Mouse (Mus musculus): Measurements from ENCODE around the gene Dcst2. TPM values are rescaled to one million over a fixed set of nuclear protein-coding genes. Genes with fewer than 3 reads are reported as not detected.

Gene Dcst2
- polyA plus RNA-seq, 1 experiment from 2014 or later = 2.8 TPM

DNA sequence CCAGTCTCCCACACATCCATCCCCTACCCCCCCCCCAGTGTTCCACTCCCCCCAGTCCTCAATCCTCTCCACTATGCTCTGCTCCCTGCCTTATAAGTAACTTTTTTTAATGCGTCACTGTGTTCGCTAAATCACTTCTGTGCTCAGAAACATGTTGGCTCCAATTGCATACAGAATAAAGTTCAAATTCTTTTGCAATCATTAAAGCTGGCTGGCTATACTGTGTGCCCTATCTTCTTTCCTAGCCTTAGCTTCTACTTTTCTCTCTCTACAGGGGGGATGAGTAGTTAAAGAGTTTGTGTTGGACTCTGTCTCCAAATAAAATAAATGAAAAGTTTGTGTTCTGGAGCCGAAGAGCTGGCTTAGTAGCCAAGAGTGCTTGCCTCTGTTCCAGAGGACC is 47.9 kb downstream of the Dcst2 start:
- Histone ChIP-seq H3K4me2 (ENCODE audit: low read depth, low read length) (no peak overlapping the region), H3K4me3 (ENCODE audit: low read length) (no peak overlapping the region), H3K27me3 (replicated peaks; ENCODE audit: control insufficient read depth, insufficient read depth, low read length) (no peaks in the 10 kb centered on the region), H3K27ac (ENCODE audit: low read length) (no peak overlapping the region), H3K36me3 (ENCODE audit: control insufficient read depth, insufficient read depth, low read length) (peaks cover 15% of the 10 kb centered on the region), H3K9ac (ENCODE audit: low read depth, low read length) (no peak overlapping the region), H3K4me1 (ENCODE audit: control insufficient read depth, insufficient read depth, low read length) (no peaks in the 10 kb centered on the region), H3K9me3 (ENCODE audit: control insufficient read depth, low read length) (no peaks in the 10 kb centered on the region)
- 94% methylated on average over 3 of the region's 3 CpGs for WGBS
- ATAC-seq = no peak

- H3K4me3 ChIP-seq (ENCODE audit: low read length) = peak overlapping the region; percentile 62
- no peaks in the 10 kb centered on the region for H3K9me3 ChIP-seq (ENCODE audit: control insufficient read depth, low read length)
- no peaks in the 10 kb centered on the region for H3K27me3 ChIP-seq (replicated peaks; ENCODE audit: control insufficient read depth, insufficient read depth, low read length)
- peak overlapping the region; percentile 68 for H3K9ac ChIP-seq (ENCODE audit: low read depth, low read length)
- peak overlapping the region; percentile 67 for H3K4me2 ChIP-seq (ENCODE audit: low read depth, low read length)
- 74% methylated on average over 10 of the region's 10 CpGs for WGBS
- peaks cover 20% of the 10 kb centered on the region for H3K36me3 ChIP-seq (ENCODE audit: control insufficient read depth, insufficient read depth, low read length)
- no peak for ATAC-seq
- no peaks in the 10 kb centered on the region for H3K4me1 ChIP-seq (ENCODE audit: control insufficient read depth, insufficient read depth, low read length)
- 0 out of 2 replicates have a peak overlapping the region, but pooled peaks have one; percentile 43 for H3K27ac ChIP-seq (ENCODE audit: low read length)
Observed at GRCm38 (mm10) chr3:89410864-89411263, 49.1 kb downstream of the Dcst2 start.

DNA sequence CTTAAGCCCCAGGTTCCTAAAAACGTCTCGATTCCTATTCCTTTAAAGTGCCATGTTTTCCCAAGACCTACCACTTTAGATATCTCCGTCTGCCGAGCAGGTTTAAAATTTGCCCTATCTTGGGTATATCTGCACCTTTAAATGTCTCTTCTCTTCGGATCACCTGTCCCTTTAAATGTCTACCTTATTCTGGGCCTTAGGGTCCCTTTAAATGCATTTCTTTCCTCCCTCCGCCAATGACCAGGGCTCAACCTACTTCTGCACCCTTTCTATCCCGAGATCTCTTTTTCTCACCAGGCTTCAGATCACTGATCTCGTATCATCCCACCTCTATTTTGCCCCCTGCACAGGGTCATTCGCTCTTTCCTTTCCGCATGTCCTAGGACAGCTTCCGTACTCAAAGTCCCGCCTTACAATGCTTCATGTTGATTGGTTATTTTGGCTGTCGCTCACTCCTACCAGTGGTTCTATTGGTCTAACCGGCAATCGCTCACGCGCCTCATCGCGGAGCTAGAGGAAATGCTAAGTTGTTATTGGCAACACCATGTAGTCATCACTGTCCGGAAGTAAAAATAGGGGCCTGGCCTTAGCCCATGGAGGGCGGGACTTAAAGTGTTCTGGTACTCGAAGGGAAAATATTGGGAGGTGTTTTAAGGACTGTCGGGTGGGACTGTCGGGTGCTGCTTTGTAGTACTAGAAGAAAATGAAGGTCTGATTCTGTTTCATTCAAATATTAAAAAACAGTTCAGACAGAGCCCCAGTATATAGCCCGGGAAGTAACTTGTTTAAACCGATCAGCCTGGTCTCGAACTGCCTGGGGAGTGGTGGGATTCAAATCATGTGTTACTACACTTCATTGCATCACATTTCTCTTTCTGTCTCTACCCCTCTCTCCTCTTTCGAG is 50.0 kb downstream of the Dcst2 start, which contains the start of gene Flad1:
Gene Flad1, minus strand, starts transcription at position 381 of the 904 bp plus-strand sequence.
- Histone ChIP-seq H3K4me1 (ENCODE audit: control insufficient read depth, insufficient read depth, low read length) (peaks cover 2% of the 10 kb centered on the region; the same call in 1 of the 2 replicates), H3K4me2 (ENCODE audit: low read depth, low read length) (peak within 1 kb of the TSS; percentile 67), H3K4me3 (ENCODE audit: low read length) (peak within 1 kb of the TSS; percentile 62), H3K36me3 (ENCODE audit: control insufficient read depth, insufficient read depth, low read length) (peaks cover 24% of the 10 kb centered on the region), H3K9me3 (ENCODE audit: control insufficient read depth, low read length) (no peaks in the 10 kb centered on the region), H3K27ac (ENCODE audit: low read length) (peak within 1 kb of the TSS; percentile 43), H3K9ac (ENCODE audit: low read depth, low read length) (peak within 1 kb of the TSS; percentile 68), H3K27me3 (replicated peaks; ENCODE audit: control insufficient read depth, insufficient read depth, low read length) (no peaks in the 10 kb centered on the region)
- 5% methylated on average over 28 of the region's 28 CpGs for WGBS
- peak; percentile 99 for ATAC-seq

GRCm38 (mm10) chr3:89416158-89416557 is 54.4 kb downstream of the Dcst2 start:
- Histone ChIP-seq H3K9me3 (ENCODE audit: control insufficient read depth, low read length) (no peaks in the 10 kb centered on the region), H3K36me3 (ENCODE audit: control insufficient read depth, insufficient read depth, low read length) (peaks cover 19% of the 10 kb centered on the region), H3K4me2 (ENCODE audit: low read depth, low read length) (no peak overlapping the region), H3K27ac (ENCODE audit: low read length) (no peak overlapping the region), H3K27me3 (replicated peaks; ENCODE audit: control insufficient read depth, insufficient read depth, low read length) (no peaks in the 10 kb centered on the region), H3K4me1 (ENCODE audit: control insufficient read depth, insufficient read depth, low read length) (peaks cover 12% of the 10 kb centered on the region), H3K9ac (ENCODE audit: low read depth, low read length) (no peak overlapping the region), H3K4me3 (ENCODE audit: low read length) (no peak overlapping the region)
- ATAC-seq = no peak
- 97% methylated on average over 8 of the region's 8 CpGs for WGBS

DNA sequence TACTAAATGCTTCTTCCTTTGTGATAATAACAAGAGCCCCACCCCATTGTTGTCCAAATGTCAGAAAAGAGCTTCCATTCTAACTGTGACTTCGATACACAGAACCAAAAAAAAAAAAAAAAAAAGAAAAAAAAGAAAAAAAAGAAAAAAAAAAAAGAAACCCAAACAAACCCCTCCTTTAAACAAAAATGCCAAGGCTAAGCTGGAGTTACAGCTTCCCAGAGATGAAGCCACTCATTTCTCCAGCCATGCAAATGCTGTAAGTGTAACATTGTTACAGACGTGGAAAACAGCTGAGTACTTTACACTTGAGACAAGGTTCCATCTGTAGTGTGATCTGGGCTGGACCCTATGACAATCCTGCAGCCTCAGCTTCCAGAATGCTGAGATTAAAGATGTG is 55.4 kb downstream of the Dcst2 start:
- WGBS = 17% methylated on average over 2 of the region's 2 CpGs
- ATAC-seq = no peak
- peak overlapping the region; percentile 74 for H3K4me2 ChIP-seq (ENCODE audit: low read depth, low read length)
- peak overlapping the region; percentile 60 for H3K4me3 ChIP-seq (ENCODE audit: low read length)
- no peaks in the 10 kb centered on the region for H3K27me3 ChIP-seq (replicated peaks; ENCODE audit: control insufficient read depth, insufficient read depth, low read length)
- peak overlapping the region; percentile 57 for H3K27ac ChIP-seq (ENCODE audit: low read length)
- H3K36me3 ChIP-seq (ENCODE audit: control insufficient read depth, insufficient read depth, low read length) = peaks cover 19% of the 10 kb centered on the region
- H3K9me3 ChIP-seq (ENCODE audit: control insufficient read depth, low read length) = no peaks in the 10 kb centered on the region
- H3K4me1 ChIP-seq (ENCODE audit: control insufficient read depth, insufficient read depth, low read length) = peaks cover 19% of the 10 kb centered on the region
- H3K9ac ChIP-seq (ENCODE audit: low read depth, low read length) = peak overlapping the region; percentile 72

DNA sequence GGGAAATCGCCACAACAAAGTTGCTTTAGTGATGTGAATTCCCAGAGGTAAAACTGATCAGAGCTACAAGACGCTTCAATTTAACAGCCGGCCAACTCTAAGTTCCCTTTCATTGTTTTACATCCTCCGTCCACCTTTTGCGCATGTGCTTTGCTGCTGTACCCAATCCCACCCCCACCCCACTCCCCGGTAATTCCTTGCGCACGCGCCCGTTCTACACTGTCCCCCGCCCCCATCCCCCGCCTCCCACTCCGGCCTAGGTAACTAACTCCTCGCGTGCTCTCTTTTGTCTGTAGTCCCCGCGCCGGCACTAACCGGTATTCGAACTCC is 56.0 kb downstream of the Dcst2 start:
- Histone ChIP-seq H3K27me3 (replicated peaks; ENCODE audit: control insufficient read depth, insufficient read depth, low read length) (no peaks in the 10 kb centered on the region), H3K4me3 (ENCODE audit: low read length) (peak overlapping the region; percentile 60), H3K4me1 (ENCODE audit: control insufficient read depth, insufficient read depth, low read length) (peaks cover 23% of the 10 kb centered on the region), H3K9ac (ENCODE audit: low read depth, low read length) (peak overlapping the region; percentile 72), H3K36me3 (ENCODE audit: control insufficient read depth, insufficient read depth, low read length) (peaks cover 19% of the 10 kb centered on the region), H3K9me3 (ENCODE audit: control insufficient read depth, low read length) (no peaks in the 10 kb centered on the region), H3K27ac (ENCODE audit: low read length) (peak overlapping the region; percentile 57), H3K4me2 (ENCODE audit: low read depth, low read length) (peak overlapping the region; percentile 74)
- under 1% methylated on average over 20 of the region's 20 CpGs for WGBS
- ATAC-seq = peak; percentile 32

- Histone ChIP-seq H3K4me3 (ENCODE audit: low read length) (peak within 1 kb of the TSS; percentile 60), H3K4me2 (ENCODE audit: low read depth, low read length) (peak within 1 kb of the TSS; percentile 86), H3K9ac (ENCODE audit: low read depth, low read length) (peak within 1 kb of the TSS; percentile 72), H3K36me3 (ENCODE audit: control insufficient read depth, insufficient read depth, low read length) (peaks cover 19% of the 10 kb centered on the region), H3K27ac (ENCODE audit: low read length) (peak within 1 kb of the TSS; percentile 98), H3K27me3 (replicated peaks; ENCODE audit: control insufficient read depth, insufficient read depth, low read length) (no peaks in the 10 kb centered on the region), H3K9me3 (ENCODE audit: control insufficient read depth, low read length) (no peaks in the 10 kb centered on the region), H3K4me1 (ENCODE audit: control insufficient read depth, insufficient read depth, low read length) (peaks cover 28% of the 10 kb centered on the region)
- under 1% methylated on average over 39 of the region's 39 CpGs for WGBS
- peak; percentile 94 for ATAC-seq
Observed at GRCm38 (mm10) chr3:89418170-89418860, 56.5 kb downstream of the Dcst2 start, which contains the start of the genes Cks1b and Shc1. TSS of gene Cks1b (minus strand) at chr3:89418383. TSS of gene Shc1 (plus strand) at chr3:89418443.

DNA sequence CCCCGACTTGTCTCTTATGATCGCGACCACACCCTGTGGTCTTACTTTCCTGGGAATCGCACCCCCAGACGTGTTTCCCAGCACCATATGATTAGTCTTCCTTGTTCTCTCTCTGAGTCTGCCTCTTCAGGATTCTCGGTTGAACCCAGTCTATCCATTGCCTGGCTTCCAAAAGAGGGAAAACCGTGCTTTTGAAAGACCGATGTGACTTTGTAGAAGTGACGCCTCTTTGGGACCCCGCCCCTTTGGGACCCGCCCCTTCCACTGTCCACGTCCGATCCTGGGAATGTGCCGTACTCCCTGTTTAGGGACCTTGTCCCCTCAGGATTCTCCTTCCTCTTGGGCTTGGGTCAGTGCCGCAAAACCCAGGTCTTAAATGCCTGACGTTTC is 57.1 kb downstream of the Dcst2 start:
- no peaks in the 10 kb centered on the region for H3K9me3 ChIP-seq (ENCODE audit: control insufficient read depth, low read length)

GRCm38 (mm10) chr3:89419571-89419970 is 57.8 kb downstream of the Dcst2 start:
- peak overlapping the region; percentile 98 for H3K27ac ChIP-seq (ENCODE audit: low read length)
- H3K4me2 ChIP-seq (ENCODE audit: low read depth, low read length) = peak overlapping the region; percentile 86
- peaks cover 14% of the 10 kb centered on the region for H3K36me3 ChIP-seq (ENCODE audit: control insufficient read depth, insufficient read depth, low read length)
- 1% methylated on average over 9 of the region's 9 CpGs for WGBS
- peak overlapping the region; percentile 60 for H3K4me3 ChIP-seq (ENCODE audit: low read length)
- H3K9me3 ChIP-seq (ENCODE audit: control insufficient read depth, low read length) = no peaks in the 10 kb centered on the region
- H3K4me1 ChIP-seq (ENCODE audit: control insufficient read depth, insufficient read depth, low read length) = peaks cover 41% of the 10 kb centered on the region
- ATAC-seq = no peak
- H3K9ac ChIP-seq (ENCODE audit: low read depth, low read length) = peak overlapping the region; percentile 72
- H3K27me3 ChIP-seq (replicated peaks; ENCODE audit: control insufficient read depth, insufficient read depth, low read length) = no peaks in the 10 kb centered on the region

More for the DNA sequence above, 57.1 kb downstream of the Dcst2 start:
- peak; percentile 43 for ATAC-seq
- Histone ChIP-seq H3K9ac (ENCODE audit: low read depth, low read length) (peak overlapping the region; percentile 72), H3K4me3 (ENCODE audit: low read length) (peak overlapping the region; percentile 60), H3K4me2 (ENCODE audit: low read depth, low read length) (peak overlapping the region; percentile 86), H3K27ac (ENCODE audit: low read length) (peak overlapping the region; percentile 98), H3K36me3 (ENCODE audit: control insufficient read depth, insufficient read depth, low read length) (peaks cover 18% of the 10 kb centered on the region), H3K27me3 (replicated peaks; ENCODE audit: control insufficient read depth, insufficient read depth, low read length) (no peaks in the 10 kb centered on the region), H3K4me1 (ENCODE audit: control insufficient read depth, insufficient read depth, low read length) (peaks cover 34% of the 10 kb centered on the region)
- under 1% methylated on average over 16 of the region's 16 CpGs for WGBS
